Mouse (Mus musculus) gastrocnemius, postnatal 25 days (tissue): ENCODE data around the gene Rbks. TPM values are rescaled to one million over a fixed set of nuclear protein-coding genes. Genes with fewer than 3 reads are reported as not detected.
"Not testable (repeated sequence)": the region's sequence is repeated elsewhere in the genome, so short reads cannot be mapped to it uniquely, and the experiment has no call there.

Experiments used
- DNase-seq: peaks from one replicate; pipeline ENCODE4 v3.0.0; 2022
- total RNA-seq, 2 experiments: library from RNA; stranded (reverse); gene quantifications; 1 replicate in 1 of 2; 2 replicates in 1 of 2; pipeline ENCODE4 v1.2.3; 2021

Gene Rbks
- total RNA-seq, 2 experiments from 2014 or later, result 2.3 to 2.8 TPM

DNA sequence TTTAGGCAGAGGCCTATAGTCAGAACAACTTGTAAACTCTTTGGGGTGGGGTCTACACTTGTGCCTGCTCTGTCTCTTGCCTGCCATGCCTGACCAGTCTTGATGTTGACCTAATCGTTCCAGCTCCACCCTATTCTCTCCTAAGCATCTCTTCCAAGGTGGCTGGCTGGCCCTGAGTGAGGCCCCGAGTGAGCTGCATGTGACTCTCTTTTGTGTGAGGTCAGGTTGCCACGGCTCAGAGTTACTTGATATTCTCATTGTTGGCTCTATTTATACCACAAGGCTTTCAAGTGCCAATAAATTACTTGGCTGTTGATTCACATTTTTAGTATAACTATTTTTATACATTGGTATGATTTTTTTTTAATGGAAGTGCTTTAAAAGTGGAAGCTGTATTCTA lies 70.3 kb downstream of the Rbks start:
- DNase-seq, result no peak

- DNase-seq, result no peak
Measured at GRCm38 (mm10) chr5:31620326-31620725, 77.1 kb downstream of the Rbks start.

GRCm38 (mm10) chr5:31614339-31615025 lies 82.9 kb downstream of the Rbks start:
- no peak for DNase-seq

GRCm38 (mm10) chr5:31613852-31614286 lies 83.6 kb downstream of the Rbks start:
- DNase-seq, result peak; percentile 85

- DNase-seq, result no peak
Measured at GRCm38 (mm10) chr5:31611186-31611585, 86.2 kb downstream of the Rbks start.

DNA sequence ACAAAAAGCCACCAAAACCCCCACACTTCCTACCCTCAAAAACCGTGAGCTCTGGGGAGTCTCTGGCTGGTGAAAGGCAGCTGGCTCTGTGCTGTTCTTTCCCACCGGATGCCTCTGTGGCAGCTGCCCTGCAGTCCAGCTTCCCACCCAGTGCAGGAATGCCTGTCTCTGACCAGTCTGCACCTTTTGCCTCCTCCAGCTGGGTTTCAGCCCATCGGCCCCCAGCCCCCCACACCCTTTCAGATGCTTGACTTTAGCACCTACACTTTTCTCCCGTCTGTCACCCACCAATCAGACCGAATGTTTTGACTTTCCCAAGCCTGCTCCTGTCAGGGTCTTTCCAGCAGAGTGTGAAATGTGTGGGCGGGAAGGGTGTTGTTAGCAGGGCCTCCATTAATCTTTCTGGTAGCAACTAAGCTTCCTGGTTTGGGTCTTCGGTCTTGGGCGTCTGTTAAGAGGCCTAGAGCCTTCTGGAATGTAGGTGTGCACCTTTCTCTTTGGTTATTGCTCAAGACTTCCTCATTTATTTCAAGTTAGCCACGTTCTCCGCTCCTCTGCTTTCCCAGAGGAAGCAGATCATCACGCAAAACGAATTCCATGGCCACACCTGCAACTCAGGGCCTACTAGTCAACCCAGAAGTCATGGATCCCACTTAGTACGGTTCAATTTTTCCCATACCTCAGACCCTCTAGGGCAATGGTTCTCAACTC lies 86.9 kb downstream of the Rbks start:
- DNase-seq, result no peak

DNA sequence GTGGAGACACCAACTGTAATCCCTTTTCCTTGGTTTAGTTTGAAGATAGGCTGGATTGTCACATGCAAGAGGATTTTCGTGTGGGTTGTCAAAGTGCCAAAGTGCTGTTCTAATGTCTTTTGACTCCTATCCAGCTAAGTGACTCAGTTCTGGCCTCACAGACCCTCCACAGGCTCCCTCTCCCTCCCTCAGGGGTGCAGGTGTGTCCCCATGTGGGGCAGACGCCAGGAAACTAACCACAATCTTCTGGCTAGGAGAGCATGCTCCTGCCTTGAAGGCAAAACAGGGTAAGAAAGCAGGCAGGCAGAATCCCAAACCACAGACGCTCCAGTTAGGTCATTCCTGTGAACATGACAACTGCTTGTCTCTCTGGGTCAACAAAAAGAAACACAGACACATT lies 91.3 kb downstream of the Rbks start:
- peak; percentile 85 for DNase-seq

GRCm38 (mm10) chr5:31603766-31604165 lies 93.7 kb downstream of the Rbks start:
- no peak for DNase-seq

DNA sequence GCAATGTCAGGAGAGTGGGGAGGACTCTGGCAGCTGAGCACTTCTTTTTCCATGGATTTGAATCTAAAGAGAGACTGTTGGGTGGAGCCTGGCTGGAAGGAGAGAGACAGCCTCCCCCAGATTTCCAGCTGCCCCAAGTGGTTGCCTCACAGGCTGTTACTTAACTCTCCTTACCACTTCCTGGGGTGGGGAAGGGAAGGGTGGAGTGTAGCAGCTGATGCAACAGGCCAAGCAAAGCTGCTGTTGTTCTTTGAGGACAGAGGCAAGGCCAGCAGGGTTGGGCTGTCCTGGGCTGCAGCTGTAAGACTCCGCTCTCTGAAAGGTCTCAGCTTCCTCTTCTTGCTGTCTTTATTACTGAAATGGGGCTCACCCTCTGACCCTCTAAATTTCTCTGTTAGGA lies 95.0 kb downstream of the Rbks start:
- DNase-seq, result peak; percentile 85

DNA sequence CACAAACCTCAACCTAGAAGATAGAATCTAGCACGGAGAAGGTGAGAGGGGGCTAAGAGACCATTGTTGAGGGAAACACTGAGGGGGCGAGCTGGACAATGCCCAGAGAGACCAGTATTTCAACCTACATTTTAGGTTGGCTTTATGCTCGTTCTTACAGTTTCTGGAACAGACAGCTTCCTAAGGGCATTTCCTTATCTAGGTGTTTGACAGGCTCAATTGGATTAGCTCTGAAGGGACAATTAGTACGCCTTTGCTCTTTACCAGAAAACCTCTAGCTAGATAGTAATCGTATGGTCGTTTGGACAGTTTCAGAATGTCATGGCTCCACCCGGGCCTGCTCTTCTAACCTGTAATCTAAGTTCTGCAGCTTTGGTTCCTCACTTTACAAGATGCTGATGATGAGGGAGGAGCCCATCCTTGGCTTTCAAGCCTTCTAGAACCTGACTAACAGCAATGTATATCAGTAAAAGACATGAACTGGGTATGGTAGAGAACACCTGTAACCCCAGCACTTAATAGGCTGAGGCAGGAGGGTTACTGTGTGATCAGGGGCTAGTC lies 96.2 kb downstream of the Rbks start:
- no peak for DNase-seq

- DNase-seq, result no peak
Measured at GRCm38 (mm10) chr5:31599161-31599560, 98.3 kb downstream of the Rbks start.

GRCm38 (mm10) chr5:31598579-31598978 lies 98.8 kb downstream of the Rbks start:
- no peak for DNase-seq

DNA sequence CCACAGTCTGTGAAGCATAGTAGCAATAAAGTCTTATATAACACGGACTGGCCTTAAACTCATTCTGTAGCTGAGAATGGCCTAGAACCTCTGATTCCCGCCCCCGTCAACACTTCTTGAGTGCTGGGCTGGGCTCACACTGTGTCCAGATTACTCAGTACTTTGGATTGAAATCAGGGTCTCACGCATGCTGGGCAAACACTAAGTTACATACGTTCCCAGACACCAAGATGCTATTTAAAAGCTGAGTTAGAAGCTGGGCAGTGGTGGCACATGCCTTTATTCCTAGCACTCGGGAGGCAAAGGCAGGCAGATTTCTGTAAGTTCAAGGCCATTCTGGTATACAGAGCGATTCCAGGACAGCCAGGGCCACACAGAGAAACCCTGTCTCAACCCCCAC lies 99.3 kb downstream of the Rbks start:
- no peak for DNase-seq

- no peak for DNase-seq
Measured at GRCm38 (mm10) chr5:31597430-31597944, 99.9 kb downstream of the Rbks start.

DNA sequence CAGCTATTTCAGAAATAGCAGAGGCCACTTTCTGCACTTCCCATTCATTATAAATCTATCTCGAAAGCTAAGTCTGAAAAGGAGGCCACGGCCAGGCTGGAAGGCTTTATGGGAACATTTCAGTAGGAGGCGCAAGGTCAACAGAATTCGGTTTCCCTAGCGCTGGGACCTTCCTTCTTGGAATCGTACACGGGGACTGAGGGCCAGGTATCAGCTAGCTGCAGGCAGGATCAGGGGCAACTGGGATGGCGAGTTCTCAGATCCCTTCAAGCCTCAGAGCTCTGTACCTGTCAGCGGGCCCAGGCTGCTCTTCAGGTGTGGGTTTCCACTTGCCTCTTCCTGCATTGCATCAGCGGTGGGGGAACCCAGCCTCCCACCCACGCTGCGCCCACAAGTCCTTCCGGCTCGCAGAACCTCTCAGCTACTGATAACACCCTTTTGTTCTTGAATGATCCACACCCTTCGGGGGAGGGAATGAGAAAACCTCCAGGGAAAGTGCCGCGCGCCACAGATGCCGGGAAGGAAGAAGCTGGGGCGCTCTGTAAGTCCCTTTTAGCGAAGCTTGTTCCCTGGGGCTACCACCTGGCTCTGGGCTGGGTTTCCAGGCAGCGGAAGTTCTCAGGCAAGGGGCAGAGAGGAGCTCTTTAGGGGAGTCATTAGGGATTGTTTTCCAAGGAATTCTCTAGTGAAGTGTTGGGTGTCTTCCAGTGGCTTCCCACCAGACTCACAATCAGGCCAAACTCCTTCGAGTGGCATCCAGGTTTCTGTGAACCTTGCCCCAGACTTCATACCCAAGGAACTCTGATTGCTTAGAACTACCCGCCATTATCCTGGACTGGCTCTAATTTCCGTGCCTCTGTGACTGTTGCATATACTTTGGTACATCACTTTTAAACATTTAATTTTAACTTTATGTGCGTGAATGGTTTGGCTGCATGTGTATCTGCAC lies 100.7 kb downstream of the Rbks start, which contains the start of gene Mrpl33:
Gene Mrpl33 (plus strand): TSS at position 455 of the 949 bp plus-strand sequence.
- peak; percentile 43 for DNase-seq

GRCm38 (mm10) chr5:31595868-31596267 lies 101.6 kb downstream of the Rbks start:
- DNase-seq, result no peak

DNA sequence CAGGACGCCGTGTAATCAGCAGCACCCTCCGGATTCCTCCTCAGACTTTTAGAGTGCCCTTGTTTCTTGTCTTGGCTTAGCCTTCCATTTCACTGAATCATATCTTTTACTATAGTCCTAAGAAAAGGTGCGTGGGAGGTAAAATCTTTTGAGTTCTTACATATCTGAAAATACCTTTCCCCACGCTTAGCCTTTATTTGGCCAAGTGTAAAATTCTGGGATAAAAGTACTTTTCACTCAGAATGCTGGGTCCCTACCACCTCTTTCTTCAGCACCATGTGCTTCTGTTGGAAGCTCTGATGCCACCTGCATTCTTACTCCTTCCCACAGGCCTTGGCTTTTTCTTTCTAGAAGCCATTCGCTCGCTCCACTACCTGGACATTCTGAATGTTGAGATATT lies 106.3 kb downstream of the Rbks start:
- no peak for DNase-seq

DNA sequence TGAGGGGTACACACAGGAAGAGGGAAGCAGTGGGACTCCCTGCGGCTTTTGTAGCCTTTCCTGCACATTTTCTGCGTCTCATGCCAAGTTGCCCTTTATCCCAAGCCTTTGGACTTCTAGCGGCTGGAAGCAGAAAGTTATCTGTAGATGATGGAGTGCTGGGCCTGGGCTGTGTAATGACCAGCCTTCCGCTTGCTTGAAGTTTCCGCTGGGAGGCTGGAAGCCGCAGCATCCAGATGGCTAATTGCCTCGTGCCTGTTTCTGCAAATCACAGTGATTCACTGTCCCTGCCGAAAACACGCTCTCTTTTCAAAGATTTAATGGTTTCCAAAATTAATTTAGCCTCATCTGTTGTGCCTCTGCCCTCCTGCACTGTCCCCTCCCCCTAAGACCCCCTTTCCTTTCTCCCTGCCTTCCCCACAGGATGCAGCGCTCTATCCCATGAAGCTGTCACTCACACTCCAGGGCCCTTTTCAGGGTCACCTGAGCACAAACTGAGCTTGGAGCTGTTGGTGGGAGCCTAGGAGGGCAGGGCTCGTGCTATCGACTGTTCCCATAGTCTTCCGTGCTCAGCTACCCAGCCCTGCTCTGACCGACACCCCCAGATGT lies 107.6 kb downstream of the Rbks start:
- no peak for DNase-seq

- not testable (repeated sequence) for DNase-seq
Measured at GRCm38 (mm10) chr5:31588672-31589071, 108.8 kb downstream of the Rbks start.

DNA sequence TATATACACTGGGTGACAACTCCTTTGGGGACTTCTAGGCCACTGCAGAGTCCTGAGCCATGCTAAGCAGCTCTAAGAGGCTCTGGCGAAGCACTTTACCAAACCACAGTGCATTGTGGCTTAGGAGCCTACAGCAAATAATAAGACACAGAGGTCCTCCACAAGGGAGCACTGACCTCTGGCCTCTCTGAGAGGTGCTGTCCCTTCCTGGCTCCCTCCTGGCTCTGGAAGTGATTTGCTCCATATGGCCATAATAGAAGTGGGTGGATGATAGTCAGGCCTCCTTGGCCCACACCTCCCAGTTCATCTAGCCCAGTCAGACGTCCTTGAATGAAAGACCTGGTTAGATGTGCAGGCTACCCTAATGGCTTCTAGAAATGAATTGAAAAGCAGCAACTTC lies 109.4 kb downstream of the Rbks start:
- DNase-seq, result no peak

DNA sequence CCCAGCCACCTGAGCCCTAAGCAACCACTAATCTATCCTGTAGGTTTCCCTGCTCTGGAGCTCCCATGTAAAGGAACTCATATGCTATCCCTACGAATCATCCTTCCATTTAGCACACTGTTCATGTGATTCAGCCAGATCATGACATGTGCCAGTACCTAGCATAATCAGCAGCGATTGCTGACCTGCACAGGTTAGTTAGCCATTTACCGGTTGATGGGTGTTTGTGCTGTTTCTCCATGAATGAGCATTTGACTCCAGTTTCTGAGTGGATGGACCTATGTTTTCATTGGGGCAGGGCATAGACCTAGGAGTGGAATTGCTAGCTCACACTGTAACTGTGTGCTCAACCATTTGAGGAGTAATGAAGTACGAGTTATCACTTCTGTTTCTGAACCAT lies 111.9 kb downstream of the Rbks start:
- no peak for DNase-seq

GRCm38 (mm10) chr5:31583261-31583660 lies 114.2 kb downstream of the Rbks start:
- no peak for DNase-seq
